Mouse (Mus musculus) urinary bladder, postnatal 10 days (tissue): ENCODE results near the gene Adamts3.

Experiments used
- DNase-seq: peaks from one replicate; pipeline ENCODE4 v3.0.0; 2022; ENCODE audit warnings: low spot score

Adamts3 gene

DNA sequence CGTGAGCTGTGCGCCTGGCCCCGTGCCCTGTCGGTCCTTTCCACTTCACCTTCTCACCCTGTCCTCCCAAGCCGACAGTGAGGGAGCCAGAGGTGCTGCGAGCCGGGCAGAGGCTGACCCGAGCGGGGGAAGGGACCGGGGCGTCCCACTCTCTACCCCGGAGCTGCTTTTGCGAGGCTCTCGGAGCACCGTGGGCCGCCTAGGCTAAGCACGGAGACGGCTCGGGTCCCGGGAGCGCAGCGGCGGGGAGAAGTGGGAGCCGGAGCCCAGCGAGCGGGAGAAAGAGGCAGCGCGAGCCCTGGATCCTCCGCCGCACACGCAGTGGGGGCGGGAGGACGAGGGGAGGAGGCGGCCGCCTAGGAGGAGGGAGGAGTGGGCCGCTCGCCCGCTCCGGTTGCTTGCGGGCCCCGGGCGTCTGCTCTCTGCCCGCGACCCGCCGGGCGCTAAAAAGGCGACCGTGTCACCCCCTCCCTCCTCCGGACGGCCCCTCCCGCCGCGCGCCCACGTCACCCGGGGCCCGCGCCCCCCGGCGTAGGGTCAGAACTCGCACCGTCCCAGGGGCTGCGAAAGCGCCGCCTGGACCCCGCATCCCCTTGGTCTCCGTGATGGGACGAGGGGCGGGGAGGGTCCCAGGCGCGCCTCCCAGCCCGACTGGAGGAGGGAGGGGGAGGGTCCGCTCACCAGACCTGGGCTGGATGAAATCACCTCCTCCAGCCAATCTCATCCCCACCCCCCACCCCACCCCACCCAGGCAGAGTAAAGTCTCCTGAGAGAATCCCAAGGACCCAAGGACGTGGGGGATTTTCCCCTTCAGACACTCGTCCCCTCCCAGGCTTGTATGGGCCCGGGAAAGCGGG is at the start of gene Adamts3:
Adamts3 (minus strand) TSS at position 284 of the 857 bp plus-strand sequence.
- DNase-seq = peak; percentile 13

GRCm38 (mm10) chr5:89931511-89931910 is 48.4 kb upstream of the Adamts3 start:
- DNase-seq = no peak

- DNase-seq = no peak
These were observed 29.2 kb upstream of the Adamts3 start for GRCm38 (mm10) chr5:89912359-89912758.

- no peak for DNase-seq
These were observed 28.8 kb upstream of the Adamts3 start for GRCm38 (mm10) chr5:89911950-89912349.

- no peak for DNase-seq
These were observed 28.4 kb upstream of the Adamts3 start for GRCm38 (mm10) chr5:89911508-89911907.

DNA sequence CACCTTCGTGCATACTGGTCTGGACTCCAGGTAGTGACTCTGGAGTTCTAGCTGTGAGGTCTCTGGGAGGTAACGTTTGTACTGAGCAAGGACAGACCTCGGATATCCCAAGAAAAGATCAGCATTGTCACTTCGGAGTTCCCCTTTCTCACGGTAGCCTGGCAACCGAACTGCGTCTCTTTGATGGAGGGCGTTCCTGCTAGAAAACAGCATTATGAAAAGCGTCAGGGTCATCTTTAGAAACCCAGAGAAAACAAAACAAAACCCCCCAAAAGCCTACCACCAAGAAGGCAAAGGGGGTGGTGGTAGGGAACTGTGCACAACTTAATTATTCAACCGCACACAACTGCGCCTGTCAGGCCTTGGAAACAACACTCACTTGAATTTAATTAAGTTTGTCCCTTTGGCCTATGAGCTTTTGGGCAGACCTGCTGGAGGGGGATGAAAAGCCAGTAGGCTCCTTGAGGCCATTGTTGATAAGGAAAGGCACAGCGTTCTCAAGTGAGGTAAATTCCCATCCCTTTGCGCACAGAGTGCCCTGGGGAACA is 23.8 kb upstream of the Adamts3 start:
- no peak for DNase-seq

- DNase-seq = no peak
These were observed 17.9 kb upstream of the Adamts3 start for GRCm38 (mm10) chr5:89901026-89901425.

DNA sequence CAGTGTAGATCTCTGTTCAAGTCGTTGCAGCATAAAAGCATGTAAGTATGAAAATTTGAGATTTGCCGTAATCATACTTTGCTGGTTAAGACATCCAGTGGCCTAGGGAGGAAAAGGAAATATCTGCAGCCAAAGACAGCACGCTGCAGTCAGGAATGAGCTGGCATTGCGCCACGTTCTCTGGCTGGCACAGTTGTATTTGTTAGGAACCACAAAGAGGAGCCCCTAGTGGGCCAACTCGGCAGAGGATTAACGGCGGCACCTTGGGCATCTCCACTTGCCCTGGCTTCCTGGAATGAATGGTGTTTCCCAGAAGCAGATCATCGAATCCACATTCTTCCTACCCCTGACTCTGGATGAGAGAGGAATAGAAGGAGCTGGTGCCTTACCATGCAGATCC is 14.4 kb upstream of the Adamts3 start:
- DNase-seq = no peak

DNA sequence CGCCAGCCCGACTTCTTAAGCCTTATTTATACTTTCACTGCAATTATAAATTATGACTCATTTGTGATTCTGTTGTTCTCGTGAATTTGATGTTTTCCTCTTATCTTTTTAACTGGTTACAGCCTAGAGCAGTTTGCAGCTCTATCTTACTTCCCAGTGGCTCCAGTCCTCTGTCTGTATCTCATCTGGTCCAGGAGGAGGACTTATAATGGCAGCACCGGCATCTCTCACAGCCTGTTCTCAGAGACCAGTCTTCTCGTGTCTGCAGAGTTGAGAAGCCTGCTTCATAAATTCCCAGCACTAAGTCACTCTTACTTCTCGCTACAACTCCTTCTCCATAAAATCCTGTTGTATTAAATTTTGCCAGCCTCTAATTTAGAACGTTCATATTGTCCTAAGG is 12.4 kb upstream of the Adamts3 start:
- DNase-seq = no peak

GRCm38 (mm10) chr5:89884991-89885390 is 1.9 kb upstream of the Adamts3 start:
- DNase-seq = no peak

DNA sequence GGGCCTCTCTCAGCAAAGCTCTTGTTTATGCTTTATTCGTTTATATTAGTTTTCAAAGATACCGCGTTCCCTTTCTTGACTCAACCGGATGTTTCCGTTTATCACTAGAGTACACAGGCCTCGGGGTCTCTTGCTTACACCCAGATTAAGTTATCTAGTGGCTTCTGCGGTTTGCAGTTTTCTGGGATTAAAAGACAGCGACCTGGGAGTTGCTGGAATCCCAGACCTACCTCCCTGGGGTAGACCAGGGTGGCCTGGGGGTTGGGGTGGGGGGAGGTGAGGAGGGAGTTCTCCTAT is 722 bp upstream of the Adamts3 start:
- no peak for DNase-seq

DNA sequence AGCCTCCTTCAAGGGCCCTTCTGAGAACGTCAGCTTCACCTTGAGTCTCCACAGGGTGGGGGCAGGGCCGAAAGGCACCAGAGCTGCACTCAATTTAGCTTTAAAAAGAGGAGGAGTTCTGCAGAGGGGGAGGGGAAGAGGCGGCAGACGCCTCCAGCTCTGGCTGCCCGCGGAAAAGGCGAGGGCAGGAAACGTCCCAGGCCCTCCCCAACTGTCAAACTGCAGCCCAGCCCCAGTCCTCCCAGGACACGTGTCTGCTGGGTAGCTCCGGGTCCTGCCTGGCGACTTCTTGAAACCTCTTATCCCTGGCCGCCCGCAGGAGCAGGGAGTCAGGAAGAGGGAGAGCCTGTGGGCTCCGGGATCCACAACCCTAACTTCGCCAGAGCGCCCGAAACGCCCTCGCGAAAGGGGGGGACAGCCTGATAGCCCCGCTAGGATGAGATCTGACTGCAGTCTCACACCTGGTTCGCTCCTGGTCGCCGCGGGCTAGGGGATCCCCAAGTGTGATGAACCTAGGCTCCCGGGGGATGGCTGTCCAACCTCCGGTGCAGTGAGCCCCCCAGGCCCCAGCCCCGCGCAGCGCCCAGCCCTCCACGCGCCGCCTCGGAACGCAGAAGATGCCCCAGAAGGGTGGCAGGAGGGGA is 921 bp downstream of the Adamts3 start:
- DNase-seq = no peak

DNA sequence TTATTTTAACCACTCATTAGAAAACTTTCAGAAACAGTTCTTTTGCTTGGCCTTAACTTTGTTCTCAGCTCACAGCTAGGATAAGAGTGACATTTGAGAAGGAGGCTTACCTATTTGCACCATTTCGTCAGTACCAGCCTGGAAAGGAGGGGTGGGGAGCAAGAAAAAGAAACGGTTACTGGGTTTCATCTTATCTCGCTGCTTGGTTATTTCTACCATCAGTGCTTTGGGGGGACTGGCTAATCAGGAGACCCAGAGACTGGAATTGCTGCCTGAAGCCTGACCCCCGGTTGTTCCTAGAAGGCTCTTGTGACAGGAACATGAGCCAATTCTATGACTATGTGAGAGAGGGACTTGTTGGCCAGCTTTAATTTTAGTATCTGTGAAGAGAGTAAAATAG is 1.7 kb downstream of the Adamts3 start:
- no peak for DNase-seq

GRCm38 (mm10) chr5:89878866-89879392 is 4.2 kb downstream of the Adamts3 start:
- DNase-seq = no peak

- no peak for DNase-seq
These were observed 10.5 kb downstream of the Adamts3 start for GRCm38 (mm10) chr5:89872661-89873060.

- no peak for DNase-seq
These were observed 23.5 kb downstream of the Adamts3 start for GRCm38 (mm10) chr5:89859603-89860002.

DNA sequence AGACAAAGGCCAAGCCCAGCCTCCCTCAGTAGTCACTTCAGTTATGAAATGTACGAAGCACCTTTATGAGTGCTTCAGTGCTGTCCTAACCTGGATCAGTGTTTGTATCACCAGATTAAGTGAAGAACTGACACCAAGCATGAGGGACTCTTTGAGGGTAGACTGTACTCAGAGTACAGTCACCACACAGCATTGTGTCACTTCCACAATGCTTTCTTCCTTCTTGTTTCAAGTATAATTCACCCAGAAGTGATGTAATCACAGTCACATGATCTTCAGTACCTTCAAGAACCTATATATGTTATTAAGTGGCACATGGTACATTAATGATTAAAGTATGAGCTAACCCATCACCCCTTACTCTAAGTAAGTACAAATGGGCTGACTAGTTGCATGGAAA is 24.3 kb downstream of the Adamts3 start:
- DNase-seq = no peak

DNA sequence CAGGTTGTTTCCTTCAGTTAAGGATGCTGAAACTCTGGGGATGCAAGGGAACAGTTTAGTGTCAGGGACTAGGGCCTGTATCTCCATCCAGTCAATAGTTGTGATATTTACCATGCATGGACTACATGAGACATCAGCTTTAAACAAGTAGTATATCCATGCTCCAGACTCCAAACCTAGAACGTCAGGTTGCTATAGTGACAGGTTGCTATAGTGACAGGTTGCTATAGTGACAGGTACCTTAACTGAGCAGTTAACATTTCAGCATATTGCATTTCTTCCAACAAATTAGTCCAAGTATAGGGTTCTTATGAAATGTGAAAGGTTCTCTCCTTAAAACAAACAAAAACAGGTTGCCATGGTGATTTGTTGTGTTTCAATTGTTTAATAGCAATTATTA is 36.6 kb downstream of the Adamts3 start:
- no peak for DNase-seq

DNA sequence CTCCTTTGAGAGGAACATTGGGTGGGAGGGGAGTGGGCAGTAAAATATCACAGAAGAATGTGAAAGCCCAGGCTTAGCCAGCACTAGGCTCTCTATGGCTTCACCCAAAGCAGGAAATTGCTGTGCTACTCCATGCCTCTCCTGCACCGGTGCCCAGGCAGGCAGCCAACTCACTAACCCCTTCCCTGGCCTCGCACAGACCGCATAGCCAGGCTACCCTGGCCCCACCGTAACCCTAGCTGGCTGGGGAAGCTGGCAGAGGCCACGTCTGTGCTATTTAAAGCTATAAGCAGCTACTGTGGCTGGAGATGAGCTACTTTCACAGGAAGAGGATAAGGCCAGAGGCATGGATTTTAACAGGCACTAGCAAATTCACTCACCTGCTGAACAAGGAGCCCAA is 38.8 kb downstream of the Adamts3 start:
- peak; percentile 25 for DNase-seq

GRCm38 (mm10) chr5:89843478-89843877 is 39.7 kb downstream of the Adamts3 start:
- DNase-seq = no peak

DNA sequence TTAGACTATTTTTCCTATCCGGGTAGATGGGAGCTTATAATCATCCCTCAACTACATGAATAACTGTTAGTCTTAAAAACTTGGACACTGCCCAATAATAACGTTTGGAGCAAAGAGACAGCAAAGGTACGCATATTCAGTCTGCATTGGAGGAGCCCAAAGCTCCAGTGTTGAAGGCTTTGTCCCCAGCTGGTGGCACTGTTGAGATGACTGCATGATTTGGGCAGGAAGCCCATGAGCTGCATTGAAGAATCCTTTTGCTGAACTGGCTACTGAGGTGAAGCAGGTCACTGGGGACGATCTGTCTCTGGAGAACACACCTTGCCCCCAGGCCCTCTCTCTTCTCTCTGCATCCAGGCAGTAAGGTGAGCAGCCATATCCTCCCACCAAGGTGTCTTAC is 43.5 kb downstream of the Adamts3 start:
- DNase-seq = no peak

DNA sequence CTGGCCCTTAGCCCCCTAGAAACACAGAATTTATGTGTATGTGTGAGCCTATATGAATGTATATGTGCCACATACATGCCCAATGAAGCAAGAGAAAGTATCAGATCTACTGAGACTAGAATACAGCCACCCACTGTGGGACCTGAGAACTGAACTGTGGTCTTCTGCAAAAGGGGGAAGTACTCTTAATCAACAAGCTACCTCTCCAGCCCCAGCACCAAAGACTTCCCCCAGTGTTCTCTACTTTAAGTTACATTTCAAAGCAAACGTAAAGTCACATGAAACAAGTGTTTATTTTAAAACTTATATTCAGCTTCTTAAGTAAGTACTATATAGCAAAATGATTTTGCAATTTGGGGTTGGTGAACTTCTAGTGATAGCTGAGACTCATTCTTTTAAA is 62.0 kb downstream of the Adamts3 start:
- DNase-seq = no peak

DNA sequence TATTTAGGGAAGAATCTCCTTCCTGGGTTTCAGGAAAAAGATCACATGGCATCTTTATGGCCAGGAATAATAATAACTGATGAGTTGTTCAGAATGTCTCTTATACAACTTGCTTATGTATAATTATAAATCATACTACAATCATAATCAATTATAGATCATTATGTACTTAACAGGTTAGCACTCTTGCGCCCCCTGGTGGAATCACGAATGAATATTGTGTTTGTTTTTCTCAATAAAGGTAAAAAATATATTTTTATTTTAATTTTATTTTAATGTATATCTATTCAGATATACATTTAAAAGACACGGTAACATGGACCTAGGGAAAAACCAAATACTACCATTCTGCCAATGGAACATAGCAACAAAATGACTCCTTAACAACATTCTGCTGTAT is 63.6 kb downstream of the Adamts3 start:
- DNase-seq = no peak
